Mouse (Mus musculus) C2C12 (cell line): ENCODE results near the gene Dtx1. TPM values are rescaled to one million over a fixed set of nuclear protein-coding genes. Genes with fewer than 3 reads are reported as not detected.

Source experiments
- H3K27me3 ChIP-seq: one replicate; pipeline ENCODE4 v1.6.1; 2011; ENCODE audit not compliant: control insufficient read depth, insufficient read depth, insufficient read length
- H3K36me3 ChIP-seq: one replicate; pipeline ENCODE4 v1.6.1; 2011; ENCODE audit not compliant: control insufficient read depth, insufficient read depth
- H3K4me3 ChIP-seq: one replicate; pipeline ENCODE4 v1.5.1; 2011; ENCODE audit warnings: mild to moderate bottlenecking, control low read depth; ENCODE audit not compliant: poor library complexity, insufficient read depth, severe bottlenecking
- H3K79me2 ChIP-seq: one replicate; pipeline ENCODE4 v1.6.1; 2011; ENCODE audit not compliant: control insufficient read depth, insufficient read depth
- H3K79me3 ChIP-seq: one replicate; pipeline ENCODE4 v1.6.1; 2011; ENCODE audit warnings: low read depth, control low read depth
- H3ac ChIP-seq: one replicate; pipeline ENCODE3; 2011; ENCODE audit warnings: low read depth; ENCODE audit not compliant: control insufficient read depth, insufficient read length
- CEBPB ChIP-seq: IDR thresholded peaks from one replicate; pipeline ENCODE4 v1.6.1; 2011; ENCODE audit warnings: low read depth, mild to moderate bottlenecking, control low read depth, moderate library complexity
- CTCF ChIP-seq: IDR thresholded peaks from one replicate; pipeline ENCODE4 v1.5.1; 2011; ENCODE audit not compliant: control insufficient read depth, insufficient read depth, insufficient read length
- FOSL1 ChIP-seq: IDR thresholded peaks from one replicate; pipeline ENCODE4 v1.8.0; 2011; ENCODE audit warnings: mild to moderate bottlenecking, low read length; ENCODE audit not compliant: poor library complexity, insufficient read depth, severe bottlenecking
- MAX ChIP-seq: IDR thresholded peaks from one replicate; pipeline ENCODE4 v1.6.1; 2011; ENCODE audit warnings: mild to moderate bottlenecking, control low read depth
- MYOD1 ChIP-seq: IDR thresholded peaks from one replicate; pipeline ENCODE4 v1.6.1; 2011; ENCODE audit warnings: low read depth; ENCODE audit not compliant: control insufficient read depth, insufficient read length
- MYOG ChIP-seq: IDR thresholded peaks from one replicate; pipeline ENCODE4 v1.6.1; 2011; ENCODE audit not compliant: control insufficient read depth, insufficient read length; ENCODE audit errors: extremely low read depth
- USF1 ChIP-seq: IDR thresholded peaks from one replicate; pipeline ENCODE4 v1.6.1; 2011; ENCODE audit warnings: low read depth, mild to moderate bottlenecking, control low read depth, moderate library complexity
- polyA plus RNA-seq: library from polyadenylated mRNA; unstranded; fragments of >200 nt; fragmentation: generic; extraction: Trizol; gene quantifications from one replicate; pipeline ENCODE4 v1.2.1, GENCODE M21; 2012; ENCODE audit warnings: missing spikeins

Dtx1 gene
- polyA plus RNA-seq, 1 experiment: not detected

DNA sequence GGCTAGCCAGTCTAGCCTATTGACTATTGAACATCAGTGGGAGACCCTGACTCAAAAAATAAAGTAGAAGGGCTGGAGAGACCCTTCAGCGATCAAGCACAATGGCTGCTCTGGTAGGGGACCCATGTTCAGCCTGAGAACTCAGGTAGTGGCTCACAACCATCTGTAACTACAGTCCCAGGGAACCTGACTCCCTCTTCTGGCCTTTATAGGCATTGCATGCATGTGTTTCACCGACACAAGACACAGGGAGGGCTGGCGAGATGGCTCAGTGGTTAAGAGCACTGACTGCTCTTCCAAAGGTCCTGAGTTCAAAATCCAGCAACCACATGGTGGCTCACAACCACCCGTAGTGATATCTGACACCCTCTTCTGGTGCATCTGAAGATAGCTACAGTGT lies 30.4 kb upstream of the Dtx1 start:
- H3K79me3 ChIP-seq: no peaks in the 10 kb centered on the region
- no peaks in the 10 kb centered on the region for H3K36me3 ChIP-seq
- H3ac ChIP-seq: no peak overlapping the region
- peaks cover 28% of the 10 kb centered on the region for H3K27me3 ChIP-seq
- no peak overlapping the region for H3K4me3 ChIP-seq
- TF ChIP-seq USF1 (no peak), CTCF (peak; percentile 16)
- H3K79me2 ChIP-seq: no peaks in the 10 kb centered on the region

DNA sequence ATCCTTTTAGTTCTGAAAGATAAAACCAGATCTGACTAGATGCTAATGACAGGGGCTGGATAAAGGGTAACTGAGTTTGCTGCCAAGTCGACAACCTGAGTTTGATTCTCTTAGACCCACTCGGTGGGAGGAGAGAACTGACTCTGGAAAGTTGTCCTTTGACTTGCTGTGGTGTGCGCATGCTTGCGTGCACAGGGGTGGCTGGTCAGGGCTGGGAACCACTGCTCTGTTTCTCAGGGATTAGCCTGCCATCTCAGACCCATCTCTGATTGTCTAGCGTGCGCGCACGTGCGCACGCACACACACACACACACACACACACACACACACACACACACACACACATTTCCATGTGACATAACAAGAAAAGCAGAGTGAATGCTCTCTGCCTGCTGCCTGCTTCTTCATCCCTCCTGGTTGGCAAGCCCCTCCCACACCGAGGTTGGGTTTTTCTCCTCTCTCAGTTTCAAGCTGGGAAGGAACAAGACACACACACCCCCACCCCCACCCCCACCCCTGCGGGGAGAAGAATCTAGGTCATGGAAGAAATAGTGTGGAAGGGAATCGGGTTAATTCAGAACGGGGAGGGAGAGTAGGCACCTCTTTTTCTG lies 22.8 kb upstream of the Dtx1 start:
- no peaks in the 10 kb centered on the region for H3K79me3 ChIP-seq
- H3K27me3 ChIP-seq: peaks cover 52% of the 10 kb centered on the region
- no peaks in the 10 kb centered on the region for H3K79me2 ChIP-seq
- H3K36me3 ChIP-seq: no peaks in the 10 kb centered on the region
- H3ac ChIP-seq: no peak overlapping the region
- TF ChIP-seq MAX (no peak), CTCF (no peak), MYOG (no peak), MYOD1 (no peak), USF1 (no peak)
- H3K4me3 ChIP-seq: no peak overlapping the region

- no peaks in the 10 kb centered on the region for H3K36me3 ChIP-seq
- H3K4me3 ChIP-seq: no peak overlapping the region
- no peaks in the 10 kb centered on the region for H3K79me3 ChIP-seq
- H3K79me2 ChIP-seq: no peaks in the 10 kb centered on the region
- TF ChIP-seq FOSL1 (no peak), CEBPB (no peak), USF1 (no peak), MYOG (no peak), MYOD1 (no peak)
- no peak overlapping the region for H3ac ChIP-seq
- peaks cover 51% of the 10 kb centered on the region for H3K27me3 ChIP-seq
Measured at GRCm38 (mm10) chr5:120733696-120734095, 22.0 kb upstream of the Dtx1 start.

DNA sequence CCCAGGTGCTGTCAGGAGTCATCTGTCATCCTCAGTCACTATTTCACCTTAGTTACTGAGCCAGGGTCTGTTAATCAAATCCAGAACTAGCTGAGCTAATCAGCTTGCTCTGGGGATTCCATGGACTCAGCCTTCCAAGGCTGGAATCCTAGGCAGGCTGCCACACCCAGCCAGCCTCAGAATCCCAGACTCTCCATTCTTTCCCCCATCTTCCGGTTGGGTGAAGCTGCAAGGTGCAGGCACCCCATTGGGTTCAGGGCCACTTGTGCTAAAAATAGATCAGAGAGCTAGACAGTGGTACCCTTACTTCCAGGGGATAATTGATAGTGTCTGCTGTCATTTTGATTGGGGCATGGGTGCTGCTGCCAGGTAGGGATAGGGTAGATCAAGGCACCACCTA lies 21.0 kb upstream of the Dtx1 start:
- Histone ChIP-seq H3K79me2 (no peaks in the 10 kb centered on the region), H3K36me3 (no peaks in the 10 kb centered on the region), H3K4me3 (no peak overlapping the region), H3ac (no peak overlapping the region), H3K79me3 (no peaks in the 10 kb centered on the region), H3K27me3 (peaks cover 49% of the 10 kb centered on the region)
- no peak for TF ChIP-seq MAX
- no peak for TF ChIP-seq MYOG

DNA sequence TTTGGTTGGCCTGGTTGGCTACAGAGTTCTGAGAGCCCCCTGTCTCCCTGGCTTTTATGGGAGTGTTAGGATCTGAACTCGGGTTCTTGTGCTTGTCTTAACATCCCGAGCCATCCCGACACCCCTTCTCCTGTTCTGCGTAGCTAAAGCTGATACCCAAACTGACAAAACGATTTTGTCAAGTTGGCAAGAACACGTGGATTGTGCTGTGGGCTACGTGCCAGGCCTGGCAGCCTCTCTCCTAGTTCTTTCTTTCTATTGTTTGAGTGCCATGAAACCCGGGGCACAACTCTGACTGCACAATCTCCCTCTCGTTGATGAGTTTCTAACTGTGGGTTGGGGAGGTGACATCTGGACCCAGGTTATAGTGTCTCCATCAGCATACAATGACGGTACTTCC lies 17.6 kb upstream of the Dtx1 start:
- no peaks in the 10 kb centered on the region for H3K36me3 ChIP-seq
- H3ac ChIP-seq: no peak overlapping the region
- no peak overlapping the region for H3K4me3 ChIP-seq
- H3K27me3 ChIP-seq: peaks cover 33% of the 10 kb centered on the region
- no peaks in the 10 kb centered on the region for H3K79me2 ChIP-seq
- no peak for TF ChIP-seq FOSL1
- no peak for TF ChIP-seq CTCF
- TF ChIP-seq USF1: no peak
- TF ChIP-seq MYOD1: no peak
- TF ChIP-seq MYOG: no peak
- TF ChIP-seq CEBPB: no peak
- no peak for TF ChIP-seq MAX
- H3K79me3 ChIP-seq: no peaks in the 10 kb centered on the region

DNA sequence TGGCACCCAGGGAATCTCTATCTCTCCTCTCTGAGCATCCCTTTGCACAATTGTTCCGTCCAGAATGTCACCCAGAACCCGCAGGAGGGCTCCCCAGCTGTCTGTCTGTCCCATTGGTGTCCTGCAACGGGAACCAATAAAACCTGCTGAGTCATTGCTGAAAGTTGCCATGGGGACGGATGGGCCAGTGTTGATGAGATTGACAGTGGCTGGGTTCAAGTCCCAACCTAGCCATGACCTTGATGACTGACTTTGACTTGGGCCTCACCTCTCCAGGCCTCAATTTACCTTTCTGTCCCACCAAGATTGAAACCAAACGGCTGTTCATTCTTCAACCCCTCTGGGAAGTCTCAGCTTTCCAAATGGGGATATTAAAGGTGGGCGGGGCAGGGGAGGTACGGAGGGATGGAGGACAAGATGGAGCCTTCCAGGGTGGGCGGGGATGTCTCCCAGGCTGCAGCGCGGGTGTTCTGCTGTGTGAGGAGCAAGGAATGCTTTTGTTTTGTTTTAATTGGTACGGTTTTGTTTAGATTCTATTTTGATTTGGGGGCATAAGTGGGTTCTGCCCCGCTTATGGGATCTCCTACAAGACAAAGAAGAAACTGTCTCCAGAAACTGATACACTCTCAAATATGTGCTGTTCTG lies 14.2 kb upstream of the Dtx1 start:
- Histone ChIP-seq H3ac (no peak overlapping the region), H3K79me3 (no peaks in the 10 kb centered on the region), H3K79me2 (no peaks in the 10 kb centered on the region), H3K4me3 (no peak overlapping the region), H3K36me3 (no peaks in the 10 kb centered on the region), H3K27me3 (peaks cover 21% of the 10 kb centered on the region)
- TF ChIP-seq FOSL1 (no peak), MYOG (no peak), CTCF (no peak), USF1 (no peak)
